Mouse (Mus musculus) MEL (cell line): ENCODE measurements around the gene G6pc3. TPM values are rescaled to one million over a fixed set of nuclear protein-coding genes. Genes with fewer than 3 reads are reported as not detected.
"Not testable (repeated sequence)": the region's sequence is repeated elsewhere in the genome, so short reads cannot be mapped to it uniquely, and the experiment has no call there.

Source experiments
- DNase-seq: peaks from one replicate; pipeline ENCODE4 v3.0.0; 2011; ENCODE audit warnings: low read depth, low spot score
- H3K27ac ChIP-seq: 2 replicates; pipeline ENCODE4 v1.5.1; 2012; ENCODE audit warnings: low read depth, mild to moderate bottlenecking, control low read depth, low read length, moderate library complexity; ENCODE audit not compliant: control insufficient read depth
- H3K27me3 ChIP-seq, 2 experiments: fragments of 150-350 bp in 1 of 2; sonication (generic) in 1 of 2; 2 replicates each; pipeline ENCODE4 v1.6.1; 2012; ENCODE audit warnings: low read length in 2 of 2, mild to moderate bottlenecking in 2 of 2, improper control_type of control experiment in 1 of 2, moderate library complexity in 1 of 2; ENCODE audit not compliant: insufficient read depth in 2 of 2, control insufficient read depth in 1 of 2
- H3K36me3 ChIP-seq, 2 experiments: 2 replicates each; pipeline ENCODE4 v1.6.1; 2012 to 2014; ENCODE audit warnings: low read length in 2 of 2, improper control_type of control experiment in 1 of 2, inconsistent platforms in 1 of 2, mild to moderate bottlenecking in 1 of 2; ENCODE audit not compliant: insufficient read depth in 2 of 2, control insufficient read depth in 1 of 2
- H3K4me1 ChIP-seq, 2 experiments: fragments of 150-350 bp in 1 of 2; sonication (generic) in 1 of 2; 2 replicates each; pipeline ENCODE4 v1.6.1; 2012; ENCODE audit warnings: low read length in 2 of 2, improper control_type of control experiment in 1 of 2, mild to moderate bottlenecking in 1 of 2; ENCODE audit not compliant: insufficient read depth in 2 of 2, control insufficient read depth in 1 of 2
- H3K4me3 ChIP-seq, 2 experiments: fragments of 150-350 bp in 1 of 2; sonication (generic) in 1 of 2; 2 replicates each; pipeline ENCODE4 v1.5.1; 2012; ENCODE audit warnings: low read depth in 2 of 2, low read length in 2 of 2, mild to moderate bottlenecking in 2 of 2, moderate library complexity in 2 of 2, control low read depth in 1 of 2, improper control_type of control experiment in 1 of 2; ENCODE audit not compliant: control insufficient read depth in 1 of 2, insufficient read depth in 1 of 2
- H3K79me2 ChIP-seq: 2 replicates; pipeline ENCODE4 v1.6.1; 2012; ENCODE audit warnings: mild to moderate bottlenecking, low read length, moderate library complexity; ENCODE audit not compliant: control insufficient read depth, poor library complexity, insufficient read depth
- H3K9ac ChIP-seq: 2 replicates; pipeline ENCODE4 v1.6.1; 2012; ENCODE audit warnings: low read depth, mild to moderate bottlenecking, control low read depth, low read length, moderate library complexity; ENCODE audit not compliant: control insufficient read depth, poor library complexity, severe bottlenecking
- H3K9me3 ChIP-seq: fragments of 150-350 bp; sonication (generic); replicated peaks from 2 replicates; pipeline ENCODE4 v1.6.1; 2012; ENCODE audit warnings: mild to moderate bottlenecking, low read length, improper control_type of control experiment, moderate library complexity; ENCODE audit not compliant: insufficient read depth
- CTCF ChIP-seq, 3 experiments: IDR thresholded peaks in 2 of 3; conservative IDR thresholded peaks in 1 of 3; 2 replicates each; pipeline ENCODE4 v1.5.1; 2011 to 2012; ENCODE audit warnings: low read length in 3 of 3, low read depth in 2 of 3, mild to moderate bottlenecking in 2 of 3, improper control_type of control experiment in 1 of 3, inconsistent platforms in 1 of 3, mixed read lengths in 1 of 3, moderate library complexity in 1 of 3; ENCODE audit not compliant: control insufficient read depth in 1 of 3, insufficient read depth in 1 of 3, poor library complexity in 1 of 3, severe bottlenecking in 1 of 3
- EP300 ChIP-seq, 2 experiments: IDR thresholded peaks; 2 replicates each; pipeline ENCODE4 v1.6.1; 2011; ENCODE audit warnings: improper control_type of control experiment in 2 of 2, low read length in 2 of 2, low read depth in 1 of 2, mild to moderate bottlenecking in 1 of 2
- MAFK ChIP-seq: IDR thresholded peaks from 2 replicates; pipeline ENCODE4 v1.6.1; 2011; ENCODE audit warnings: low read depth, mild to moderate bottlenecking, low read length, improper control_type of control experiment, borderline replicate concordance
- MEF2A ChIP-seq: IDR thresholded peaks from 2 replicates; pipeline ENCODE4 v1.6.1; 2014; ENCODE audit warnings: low read depth, mild to moderate bottlenecking, inconsistent platforms, low read length, improper control_type of control experiment; ENCODE audit not compliant: poor library complexity, insufficient replicate concordance, severe bottlenecking; ENCODE audit errors: extremely low read depth
- MXI1 ChIP-seq: IDR thresholded peaks from 2 replicates; pipeline ENCODE4 v1.6.1; 2011; ENCODE audit warnings: mild to moderate bottlenecking, low read depth, low read length, improper control_type of control experiment
- NRF1 ChIP-seq: IDR thresholded peaks from 2 replicates; pipeline ENCODE4 v1.6.1; 2014; ENCODE audit warnings: low read depth, mild to moderate bottlenecking, inconsistent platforms, low read length, improper control_type of control experiment, moderate library complexity; ENCODE audit not compliant: poor library complexity, insufficient read depth, severe bottlenecking
- POLR2A ChIP-seq, 2 experiments: IDR thresholded peaks; 2 replicates each; pipeline ENCODE4 v1.6.1; 2011 to 2012; ENCODE audit warnings: low read length in 2 of 2, mild to moderate bottlenecking in 2 of 2, control low read depth in 1 of 2, improper control_type of control experiment in 1 of 2, low read depth in 1 of 2, moderate library complexity in 1 of 2; ENCODE audit not compliant: control insufficient read depth in 1 of 2, insufficient read depth in 1 of 2, poor library complexity in 1 of 2
- POLR2AphosphoS2 ChIP-seq: IDR thresholded peaks from 2 replicates; pipeline ENCODE4 v1.6.1; 2011; ENCODE audit warnings: low read length, improper control_type of control experiment
- RAD21 ChIP-seq: IDR thresholded peaks from 2 replicates; pipeline ENCODE4 v1.6.1; 2011; ENCODE audit warnings: mild to moderate bottlenecking, low read depth, low read length, improper control_type of control experiment
- RCOR1 ChIP-seq: IDR thresholded peaks from 2 replicates; pipeline ENCODE4 v1.6.1; 2012; ENCODE audit warnings: low read depth, mild to moderate bottlenecking, inconsistent platforms, low read length, improper control_type of control experiment
- SMC3 ChIP-seq: IDR thresholded peaks from 2 replicates; pipeline ENCODE4 v1.6.1; 2011; ENCODE audit warnings: low read depth, low read length, improper control_type of control experiment
- TAL1 ChIP-seq: IDR thresholded peaks from 2 replicates; pipeline ENCODE4 v1.6.1; 2012; ENCODE audit warnings: mild to moderate bottlenecking, inconsistent platforms, low read length, moderate library complexity, mixed read lengths
- TBP ChIP-seq: IDR thresholded peaks from 2 replicates; pipeline ENCODE4 v1.8.0; 2011; ENCODE audit warnings: low read depth, low read length, improper control_type of control experiment
- USF2 ChIP-seq, 2 experiments: IDR thresholded peaks; 2 replicates each; pipeline ENCODE4 v1.6.1; 2011 to 2012; ENCODE audit warnings: improper control_type of control experiment in 2 of 2, low read length in 2 of 2, borderline replicate concordance in 1 of 2, inconsistent platforms in 1 of 2, low read depth in 1 of 2, mild to moderate bottlenecking in 1 of 2; ENCODE audit not compliant: insufficient read depth in 1 of 2
- ZC3H11A ChIP-seq: IDR thresholded peaks from 2 replicates; pipeline ENCODE4 v1.6.1; 2012; ENCODE audit warnings: low read depth, mild to moderate bottlenecking, inconsistent platforms, low read length, improper control_type of control experiment
- polyA plus RNA-seq, 2 experiments: library from polyadenylated mRNA; stranded (reverse) in 1 of 2; unstranded in 1 of 2; fragments of >175 nt in 1 of 2; fragments of >200 nt in 1 of 2; gene quantifications; 2 replicates each; pipeline versions ENCODE4 v1.2.1 to v1.2.4; 2012; ENCODE audit warnings: low replicate concordance in 2 of 2, low read depth in 1 of 2; ENCODE audit not compliant: insufficient read length in 2 of 2, insufficient read depth in 1 of 2, missing spikeins in 1 of 2
- total RNA-seq: library from RNA; depleted of rRNA; stranded (reverse); fragments of 300-350 nt; gene quantifications from 2 replicates; pipeline ENCODE4 v1.2.3, GENCODE M21; 2012

The G6pc3 gene
- total and polyA plus RNA-seq, 3 experiments = 48.9 to 104 TPM; not detected in 1

- TF ChIP-seq TAL1 (no peak), NRF1 (peak; percentile 39; the same call in 1 of the 2 replicates), POLR2AphosphoS2 (no peak; the same call in 1 of the 2 replicates), RCOR1 (0 out of 2 replicates have a peak, but pooled peaks have one; percentile 15), EP300 (IDR thresholded peaks at IDR 0.05; ENCODE audit: low read depth in 1 of 2, low read length in 2 of 2) (no peak), MXI1 (peak; percentile 89), TBP (peak; percentile 94)
- TF ChIP-seq, all 39 proteins: peak for 21
These were observed 33.2 kb upstream of the G6pc3 start, which contains the start of gene Tmem101 (continued) for GRCm38 (mm10) chr11:102156039-102156785.

GRCm38 (mm10) chr11:102156786-102157089 lies 32.7 kb upstream of the G6pc3 start:
- no peaks in the 10 kb centered on the region; the same call in 1 of the 2 replicates for H3K79me2 ChIP-seq
- H3K36me3 ChIP-seq = peaks cover 0 to 6% of the 10 kb centered on the region in 2 experiments; a peak in 2 of 4 replicates
- H3K4me1 ChIP-seq = peaks cover 0 to 4% of the 10 kb centered on the region in 2 experiments; a peak in 2 of 4 replicates
- no peak overlapping the region for H3K27ac ChIP-seq
- no peak for TF ChIP-seq USF2 (IDR thresholded peaks at IDR 0.05; ENCODE audit: borderline replicate concordance in 1 of 2, insufficient read depth in 1 of 2, low read depth in 1 of 2, low read length in 2 of 2)
- TF ChIP-seq TBP = no peak
- no peak for TF ChIP-seq MAFK
- TF ChIP-seq RCOR1 = no peak
- no peak for TF ChIP-seq RAD21
- no peak for TF ChIP-seq MEF2A
- TF ChIP-seq POLR2A (IDR thresholded peaks at IDR 0.05; ENCODE audit: control insufficient read depth in 1 of 2, insufficient read depth in 1 of 2, low read depth in 1 of 2, low read length in 2 of 2, poor library complexity in 1 of 2) = no peak
- peak overlapping the region in 1 of 2 experiments; percentile 47; a peak in 2 of 4 replicates for H3K4me3 ChIP-seq
- no peaks in the 10 kb centered on the region for H3K27me3 ChIP-seq
- H3K9ac ChIP-seq = no peak overlapping the region
- no peaks in the 10 kb centered on the region for H3K9me3 ChIP-seq
- no peak for DNase-seq

- H3K4me3 ChIP-seq, H3K27ac ChIP-seq, H3K9ac ChIP-seq, H3K4me1 ChIP-seq, H3K79me2 ChIP-seq, H3K36me3 ChIP-seq, DNase-seq, H3K9me3 ChIP-seq, H3K27me3 ChIP-seq: not testable (repeated sequence)
- TF ChIP-seq SMC3 = peak; percentile 52
- TF ChIP-seq ZC3H11A = peak; percentile 31; the same call in 1 of the 2 replicates
- TF ChIP-seq TBP = peak; percentile 17; the same call in 1 of the 2 replicates
- TF ChIP-seq CTCF (IDR thresholded peaks at IDR 0.05 in 2 of 3, conservative IDR thresholded peaks at IDR 0.05 in 1 of 3; ENCODE audit: control insufficient read depth in 1 of 3, insufficient read depth in 1 of 3, low read depth in 2 of 3, low read length in 3 of 3, poor library complexity in 1 of 3, severe bottlenecking in 1 of 3) = peak in 2 of 3 experiments; percentile 17 to 52; a peak in 3 of 6 replicates
These were observed 31.4 kb upstream of the G6pc3 start for GRCm38 (mm10) chr11:102158024-102158423.
